Mouse (Mus musculus): ENCODE results near the gene 1110008P14Rik. TPM values are rescaled to one million over a fixed set of nuclear protein-coding genes. Genes with fewer than 3 reads are reported as not detected.

The 1110008P14Rik gene
- polyA plus RNA-seq (2012): 68.1 and 99.6 TPM in 2 replicates

GRCm38 (mm10) chr2:32381775-32382223, at the start of gene 1110008P14Rik:
TSS of gene 1110008P14Rik (minus strand) at chr2:32381938.
- no peak for TF ChIP-seq GATA1 (IDR thresholded peaks at IDR 0.05; ENCODE audit: low read length)

GRCm38 (mm10) chr2:32430701-32431676, 49.3 kb upstream of the 1110008P14Rik start:
- no peak for TF ChIP-seq GATA1 (IDR thresholded peaks at IDR 0.05; ENCODE audit: low read length)

- no peak for TF ChIP-seq GATA1 (IDR thresholded peaks at IDR 0.05; ENCODE audit: low read length)
These were observed 47.6 kb upstream of the 1110008P14Rik start for GRCm38 (mm10) chr2:32429215-32429891.

- TF ChIP-seq GATA1 (IDR thresholded peaks at IDR 0.05; ENCODE audit: low read length): no peak
These were observed 46.6 kb upstream of the 1110008P14Rik start for GRCm38 (mm10) chr2:32428262-32428722.

DNA sequence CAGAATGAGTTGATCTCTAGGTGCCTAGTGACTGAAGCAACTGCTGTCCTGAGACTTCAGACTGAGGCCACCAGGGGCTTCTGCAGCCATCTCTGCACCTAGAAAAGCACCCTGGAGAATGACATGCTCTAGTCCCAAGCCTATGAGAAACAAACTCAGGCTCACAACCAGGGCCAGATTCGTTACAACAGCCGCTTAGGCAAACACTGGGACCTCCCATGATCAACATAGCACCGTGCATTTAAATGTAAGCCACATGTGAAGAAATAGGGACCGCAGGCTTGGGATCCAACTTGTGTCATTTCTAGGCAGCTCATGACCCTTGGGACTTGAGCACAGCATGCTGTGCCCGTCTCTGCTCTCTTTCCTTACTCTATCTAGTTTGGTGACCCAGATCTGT, 46.0 kb upstream of the 1110008P14Rik start:
- no peak for TF ChIP-seq GATA1 (IDR thresholded peaks at IDR 0.05; ENCODE audit: low read length)

DNA sequence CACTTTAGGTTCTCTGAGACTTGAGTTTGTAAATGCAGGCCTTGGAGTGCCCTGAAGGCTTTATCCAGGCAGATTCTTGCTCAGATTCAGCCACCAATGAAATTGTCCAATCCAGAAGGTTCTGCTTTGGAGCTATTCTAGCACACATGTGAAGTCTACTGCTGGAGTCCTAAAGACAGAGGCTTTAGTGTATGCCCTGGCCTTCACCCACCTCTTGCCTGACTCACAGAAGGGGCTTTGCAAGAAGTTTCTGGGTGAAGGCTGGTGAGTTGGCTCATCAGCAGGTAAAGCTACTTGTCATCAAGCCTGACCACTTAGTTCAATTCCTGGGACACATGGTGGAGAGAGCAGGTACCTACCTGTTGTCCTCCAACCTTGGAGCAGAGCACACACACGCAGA, 44.4 kb upstream of the 1110008P14Rik start:
- no peak for TF ChIP-seq GATA1 (IDR thresholded peaks at IDR 0.05; ENCODE audit: low read length)

- no peak for TF ChIP-seq GATA1 (IDR thresholded peaks at IDR 0.05; ENCODE audit: low read length)
These were observed 43.8 kb upstream of the 1110008P14Rik start for GRCm38 (mm10) chr2:32425568-32425967.

GRCm38 (mm10) chr2:32424796-32425195, 43.1 kb upstream of the 1110008P14Rik start:
- no peak for TF ChIP-seq GATA1 (IDR thresholded peaks at IDR 0.05; ENCODE audit: low read length)

DNA sequence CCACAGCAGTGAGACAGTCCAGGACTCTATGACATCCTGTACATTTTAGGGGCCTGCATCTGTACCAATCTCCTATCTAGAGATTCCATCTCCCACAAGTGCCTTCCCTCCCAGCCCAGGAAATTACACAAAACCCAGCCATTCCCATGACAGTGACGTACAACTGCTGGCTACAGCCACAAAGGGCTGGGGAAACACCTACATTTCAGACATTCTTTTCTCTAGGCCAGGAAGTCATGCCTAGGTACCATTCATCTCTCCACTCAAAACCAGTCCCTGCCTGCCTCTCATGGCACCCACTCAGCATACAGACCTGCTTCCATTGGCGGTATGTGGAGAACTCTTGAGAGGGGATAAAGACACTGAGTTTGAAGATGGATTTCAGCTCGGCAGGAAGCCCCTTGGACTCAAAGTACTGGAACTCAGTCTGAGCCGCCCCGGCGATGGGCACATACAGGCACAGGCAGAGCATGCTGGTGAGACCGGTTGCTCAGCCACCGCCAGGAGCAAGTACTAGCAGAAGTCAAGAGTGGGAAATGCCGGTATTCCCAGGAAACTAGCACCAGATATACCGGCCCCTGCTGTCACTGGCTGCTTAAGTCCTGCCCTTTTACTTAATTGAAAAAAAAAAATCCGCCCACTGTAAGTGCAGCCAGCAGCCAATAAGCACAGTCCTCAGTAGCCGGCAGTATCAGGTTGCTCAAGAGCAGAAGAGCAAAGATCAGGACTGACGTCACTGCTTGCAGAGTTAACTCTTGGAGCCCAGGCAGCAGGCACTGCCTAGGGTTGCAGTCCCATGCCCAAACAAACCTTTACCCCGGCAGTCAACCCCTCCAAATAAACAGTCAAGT, 42.0 kb upstream of the 1110008P14Rik start:
- TF ChIP-seq GATA1 (IDR thresholded peaks at IDR 0.05; ENCODE audit: low read length): no peak

DNA sequence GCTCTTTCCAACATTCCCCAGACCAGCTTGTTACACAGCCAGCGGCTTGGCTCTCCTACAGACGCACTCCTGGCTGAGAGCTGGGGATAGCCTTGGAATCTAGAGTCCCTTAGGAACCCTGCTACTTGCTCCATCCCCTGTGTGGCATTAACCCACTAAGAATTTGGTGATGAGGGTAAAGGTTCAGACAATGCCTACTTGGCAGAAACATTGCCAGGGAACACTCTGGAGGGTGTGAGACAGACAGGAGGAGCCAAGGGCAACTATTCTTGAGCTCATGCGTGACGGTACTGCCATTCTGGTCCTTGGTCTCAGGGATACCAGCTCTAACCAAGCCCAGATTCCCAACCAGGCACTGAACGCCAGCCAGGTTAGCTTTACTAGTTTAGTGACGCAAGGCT, 40.1 kb upstream of the 1110008P14Rik start:
- TF ChIP-seq GATA1 (IDR thresholded peaks at IDR 0.05; ENCODE audit: low read length): no peak

- TF ChIP-seq GATA1 (IDR thresholded peaks at IDR 0.05; ENCODE audit: low read length): no peak
These were observed 38.9 kb upstream of the 1110008P14Rik start for GRCm38 (mm10) chr2:32420647-32421046.

GRCm38 (mm10) chr2:32420066-32420608, 38.4 kb upstream of the 1110008P14Rik start:
- no peak for TF ChIP-seq GATA1 (IDR thresholded peaks at IDR 0.05; ENCODE audit: low read length)

GRCm38 (mm10) chr2:32419359-32419758, 37.6 kb upstream of the 1110008P14Rik start:
- no peak for TF ChIP-seq GATA1 (IDR thresholded peaks at IDR 0.05; ENCODE audit: low read length)

DNA sequence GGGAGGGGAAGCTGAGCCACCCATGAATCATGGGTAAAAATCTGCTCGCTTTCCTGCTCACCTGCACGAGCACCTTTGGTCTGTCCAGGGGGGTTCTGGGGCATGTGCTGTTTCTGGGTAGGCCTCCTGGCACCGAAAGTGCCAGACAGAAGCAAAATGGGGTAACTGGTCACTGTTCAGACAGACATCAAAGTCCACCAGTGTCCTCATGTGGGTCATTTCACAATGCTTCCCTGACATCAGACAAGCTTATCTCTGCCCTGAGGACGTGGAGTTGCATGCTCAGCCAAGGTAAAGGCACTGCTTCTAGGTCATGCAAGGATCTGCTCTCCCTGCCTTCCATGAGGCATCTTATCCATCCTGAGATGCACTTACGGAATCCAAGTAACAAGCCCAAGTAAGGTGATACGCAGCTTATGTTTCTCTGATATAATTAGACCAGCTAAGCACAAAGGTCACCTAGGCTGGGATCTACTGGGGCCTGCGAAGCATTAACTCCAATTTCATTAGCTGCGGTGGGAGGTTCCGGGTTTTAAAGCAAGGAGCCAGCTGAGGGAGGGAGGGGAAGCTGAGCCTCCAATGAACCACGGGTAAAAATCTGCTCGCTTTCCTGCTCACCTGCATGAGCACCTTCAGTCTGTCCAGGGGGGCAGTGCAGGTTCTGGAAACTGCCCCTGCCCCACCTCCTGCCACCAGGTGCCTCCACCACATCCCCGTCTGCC, 36.9 kb upstream of the 1110008P14Rik start:
- no peak for TF ChIP-seq GATA1 (IDR thresholded peaks at IDR 0.05; ENCODE audit: low read length)

Measured in G1E-ER4 (cell line).